Mouse (Mus musculus) testis, adult 2 months (tissue): ENCODE data around the gene Creb3l4.
"Not testable (repeated sequence)": the region's sequence is repeated elsewhere in the genome, so short reads cannot be mapped to it uniquely, and the experiment has no call there.

Experiments used
- CTCF ChIP-seq: fragments of 200-500 bp; IDR thresholded peaks from 2 replicates; pipeline ENCODE4 v1.5.1; 2012; ENCODE audit warnings: low read depth, mild to moderate bottlenecking, inconsistent platforms, low read length, moderate library complexity; ENCODE audit not compliant: control insufficient read depth, insufficient read depth, insufficient replicate concordance
- POLR2A ChIP-seq: fragments of 200-500 bp; IDR thresholded peaks from 2 replicates; pipeline ENCODE4 v1.6.1; 2012; ENCODE audit warnings: low read depth, mild to moderate bottlenecking, inconsistent platforms, low read length, moderate library complexity; ENCODE audit not compliant: control insufficient read depth

GRCm38 (mm10) chr3:90253174-90253573, 9.9 kb upstream of the Creb3l4 start:
- TF ChIP-seq CTCF, POLR2A: not testable (repeated sequence)
